In genomic region chr14:78850666-78851065, GRCm38 (mm10) we compare ENCODE assay signal across 10 mouse cellular contexts. TPM values are rescaled to one million over a fixed set of nuclear protein-coding genes. Genes with fewer than 3 reads are reported as not detected.
DNase-seq lines count a peak whose midpoint lies in the region; ATAC-seq and TF ChIP-seq lines count a peak whose summit lies in the region.
"Had no signal": no experiment of that assay in that cellular context is flagged by ENCODE, and none has a peak within 500 bp of the region (broad histone marks: within the 10 kb centered on the region; RNA-seq: fewer than 3 reads in every experiment).

No protein-coding gene starts in this region.

- DNase-seq in layer of hippocampus, adult 2 months (ENCODE audit: low spot score in 2 of 2) = no peak
- DNase-seq in layer of hippocampus, postnatal 10 days (ENCODE audit: low spot score in 2 of 2) = no peak
- DNase-seq in left cerebral cortex, postnatal 10 days (ENCODE audit: extremely low spot score in 1 of 2, low spot score in 2 of 2) = no peak
- DNase-seq in cerebellum, postnatal 36 days = no peak
- no peak for DNase-seq in frontal cortex, adult 2 months (ENCODE audit: extremely low spot score in 1 of 2, low spot score in 1 of 2)

- H3K27me3 ChIP-seq in hindbrain, embryonic 12.5 days = no peaks in the 10 kb centered on the region
- H3K27me3 ChIP-seq in limb, embryonic 13.5 days = no peaks in the 10 kb centered on the region
- no peaks in the 10 kb centered on the region for H3K27me3 ChIP-seq in stomach, embryonic 16.5 days (ENCODE audit: control insufficient read depth, insufficient read depth, low read length)
- H3K27me3 ChIP-seq: embryonic facial prominence, embryonic 12.5 days; limb, embryonic 15.5 days had no signal

- H3K4me1 ChIP-seq in hindbrain, embryonic 12.5 days = peaks cover 10% of the 10 kb centered on the region
- peaks cover 14% of the 10 kb centered on the region for H3K4me1 ChIP-seq in limb, embryonic 13.5 days
- peaks cover 18% of the 10 kb centered on the region for H3K4me1 ChIP-seq in stomach, embryonic 16.5 days (ENCODE audit: control insufficient read depth, insufficient read depth, low read length)
- H3K4me1 ChIP-seq: limb, embryonic 15.5 days had no signal

- TF ChIP-seq CTCF in layer of hippocampus, adult 2 months (conservative IDR thresholded peaks at IDR 0.05) = no peak

- no peak overlapping the region for H3K4me3 ChIP-seq in layer of hippocampus, adult 2 months
- no peak overlapping the region for H3K4me3 ChIP-seq in hindbrain, embryonic 12.5 days
- H3K4me3 ChIP-seq in limb, embryonic 13.5 days = no peak overlapping the region
- no peak overlapping the region for H3K4me3 ChIP-seq in stomach, embryonic 16.5 days (replicated peaks; ENCODE audit: low read length)
- H3K4me3 ChIP-seq: embryonic facial prominence, embryonic 12.5 days; limb, embryonic 15.5 days had no signal

- WGBS in hindbrain, embryonic 12.5 days = 10% methylated on average over 8 of the region's 8 CpGs
- 34% methylated on average over 8 of the region's 8 CpGs for WGBS in limb, embryonic 13.5 days
- 20% methylated on average over 8 of the region's 8 CpGs for WGBS in stomach, embryonic 16.5 days

- ATAC-seq in hindbrain, embryonic 12.5 days (ENCODE audit: low FRiP score) = peak; percentile 57
- no peak for ATAC-seq in limb, embryonic 13.5 days (ENCODE audit: low FRiP score, low read depth)
- ATAC-seq in stomach, embryonic 16.5 days (ENCODE audit: insufficient read depth, low FRiP score) = peak; percentile 28; the same call in 1 of the 2 replicates

- peak overlapping the region; percentile 84 for H3K27ac ChIP-seq in layer of hippocampus, adult 2 months
- no peak overlapping the region for H3K27ac ChIP-seq in hindbrain, embryonic 12.5 days
- H3K27ac ChIP-seq in limb, embryonic 13.5 days = no peak overlapping the region
- no peak overlapping the region; the same call in 1 of the 2 replicates for H3K27ac ChIP-seq in stomach, embryonic 16.5 days (ENCODE audit: low read length)
- H3K27ac ChIP-seq: embryonic facial prominence, embryonic 12.5 days; limb, embryonic 15.5 days had no signal

- no peaks in the 10 kb centered on the region for H3K36me3 ChIP-seq in hindbrain, embryonic 12.5 days
- H3K36me3 ChIP-seq in limb, embryonic 13.5 days = no peaks in the 10 kb centered on the region
- no peaks in the 10 kb centered on the region for H3K36me3 ChIP-seq in stomach, embryonic 16.5 days (ENCODE audit: control insufficient read depth, insufficient read depth, low read length)
- H3K36me3 ChIP-seq: embryonic facial prominence, embryonic 12.5 days; limb, embryonic 15.5 days had no signal

- H3K9me3 ChIP-seq in hindbrain, embryonic 12.5 days (replicated peaks) = no peaks in the 10 kb centered on the region
- no peaks in the 10 kb centered on the region for H3K9me3 ChIP-seq in limb, embryonic 13.5 days
- no peaks in the 10 kb centered on the region for H3K9me3 ChIP-seq in stomach, embryonic 16.5 days (replicated peaks; ENCODE audit: control insufficient read depth, low read length)
- H3K9me3 ChIP-seq: embryonic facial prominence, embryonic 12.5 days; limb, embryonic 15.5 days had no signal

- no peak overlapping the region for H3K9ac ChIP-seq in hindbrain, embryonic 12.5 days
- no peak overlapping the region for H3K9ac ChIP-seq in limb, embryonic 13.5 days
- no peak overlapping the region for H3K9ac ChIP-seq in stomach, embryonic 16.5 days (ENCODE audit: low read length)
- H3K9ac ChIP-seq: embryonic facial prominence, embryonic 12.5 days; limb, embryonic 15.5 days had no signal

- intact Hi-C loops in left cerebral cortex, postnatal 10 days (cut with DNase I) = loop anchor here (5.0 kb wide), 1 partner anchor 257 kb away; no protein-coding TSS in a partner anchor

- peak overlapping the region; percentile 19; the same call in 1 of the 2 replicates for H3K4me2 ChIP-seq in hindbrain, embryonic 12.5 days (replicated peaks)
- peak overlapping the region; percentile 19; the same call in 1 of the 2 replicates for H3K4me2 ChIP-seq in limb, embryonic 13.5 days (replicated peaks)
- H3K4me2 ChIP-seq in stomach, embryonic 16.5 days (ENCODE audit: low read depth, low read length) = peak overlapping the region; percentile 17; the same call in 1 of the 2 replicates
- H3K4me2 ChIP-seq: embryonic facial prominence, embryonic 12.5 days; limb, embryonic 15.5 days had no signal

RNA-seq across cellular contexts. Expression of gene Vwa8, which starts 1.8 kb away (rescaled TPM):
- total RNA-seq in layer of hippocampus, adult 2 months (2021) = 10 to 100 TPM; 29.4 to 31.0 TPM
- 10 to 100 TPM; 18.6 to 21.4 TPM for total RNA-seq in layer of hippocampus, postnatal 10 days (2021)
- polyA plus RNA-seq in hindbrain, embryonic 12.5 days (2016; fragmentation: Nextera tagmentation; extraction: Ambion mirVana) = 9.5 and 10.0 TPM in 2 replicates
- 10.6 and 11.2 TPM in 2 replicates for polyA plus RNA-seq in limb, embryonic 13.5 days (2015; fragmentation: Nextera tagmentation; extraction: Ambion mirVana)
- polyA plus RNA-seq in stomach, embryonic 16.5 days (2015; fragmentation: Nextera tagmentation; extraction: Ambion mirVana) = 13.2 and 13.5 TPM in 2 replicates
- total RNA-seq in left cerebral cortex, postnatal 10 days (2021) = 10 to 100 TPM; 21.6 to 22.0 TPM
- 27.4 and 27.9 TPM in 2 replicates for polyA plus RNA-seq in frontal cortex, adult 2 months (2012; rRNA removed)
